Mouse (Mus musculus): ENCODE measurements at regions not wholly inside any gene's neighbourhood (a gene's known extent, or its start where the extent isn't known, plus 50 kb on each side); places are given as distances from the start of the nearest gene placed in this dataset.

- TF ChIP-seq TAL1 (IDR thresholded peaks at IDR 0.05; ENCODE audit: low read length) (no peak), GATA1 (IDR thresholded peaks at IDR 0.05; ENCODE audit: low read length) (no peak)
These were observed 50.3 kb upstream of the Rasl11b start for GRCm38 (mm10) chr5:74144765-74145164.

Measured in erythroblast, embryonic 14.5 days (primary cell).